Mouse (Mus musculus) heart, adult 2 months (tissue): ENCODE measurements around the gene Mrps9.

ENCODE experiments used
- CTCF ChIP-seq: fragments of 200-600 bp; IDR thresholded peaks from 2 replicates; pipeline ENCODE4 v1.8.1; 2022; ENCODE audit warnings: antibody characterized with exemption, mild to moderate bottlenecking, moderate library complexity
- EP300 ChIP-seq: fragments of 200-500 bp; IDR thresholded peaks from 2 replicates; pipeline ENCODE4 v1.6.1; 2011; ENCODE audit warnings: low read depth, low read length, control low read depth; ENCODE audit not compliant: insufficient read depth

DNA sequence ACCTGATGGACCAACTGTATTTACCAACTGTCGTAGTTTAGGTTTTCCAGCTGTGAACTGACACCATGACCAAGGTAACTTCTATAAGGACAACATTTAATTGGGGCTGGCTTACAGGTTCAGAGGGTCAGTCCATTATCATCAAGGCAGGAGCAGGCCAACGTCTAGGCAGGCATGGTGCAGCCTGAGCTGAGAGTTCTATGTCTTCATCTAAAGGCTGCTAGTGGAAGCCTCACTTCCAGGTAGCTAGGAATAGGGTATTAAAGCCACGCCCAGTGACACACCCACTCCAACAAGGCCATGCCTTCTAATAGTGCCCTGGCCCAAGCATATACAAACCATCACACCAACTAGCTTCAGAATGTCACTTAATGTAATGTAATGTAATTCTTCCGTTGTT lies 97.5 kb downstream of the Mrps9 start:
- TF ChIP-seq CTCF: no peak
- no peak for TF ChIP-seq EP300
